ENCODE assay signal across 8 mouse cellular contexts in genomic region chr5:117938182-117938581, GRCm38 (mm10). TPM values are rescaled to one million over a fixed set of nuclear protein-coding genes. Genes with fewer than 3 reads are reported as not detected.
A peak's percentile ranks its signal among the peaks of the same experiment; 100 is the strongest.
DNase-seq lines count a peak whose midpoint lies in the region; ATAC-seq and TF ChIP-seq lines count a peak whose summit lies in the region.

No protein-coding gene starts in this region.

- peak; percentile 85 for DNase-seq in ES-CJ7 (ENCODE audit: low read depth, low spot score)
- peak; percentile 72 to 90 for DNase-seq in adrenal gland, adult (ENCODE audit: inconsistent age in 2 of 2, low spot score in 1 of 2)
- peak; percentile 68 for DNase-seq in heart, postnatal 0 days (ENCODE audit: low spot score)
- peak; percentile 71 for DNase-seq in kidney, postnatal 14 days
- DNase-seq in lung, postnatal 4 days = peak; percentile 51 to 75
- no peak for DNase-seq in right cerebral cortex, postnatal 25 days

- no peaks in the 10 kb centered on the region for H3K4me1 ChIP-seq in embryonic fibroblast, embryonic 13.5 days (ENCODE audit: control insufficient read depth, insufficient read depth, low read length)
- no peaks in the 10 kb centered on the region for H3K4me1 ChIP-seq in heart, postnatal 0 days (ENCODE audit: control insufficient read depth, insufficient read depth)
- no peaks in the 10 kb centered on the region for H3K4me1 ChIP-seq in small intestine, adult 2 months (ENCODE audit: control insufficient read depth, insufficient read depth, insufficient read length, low read length)

- TF ChIP-seq CTCF in embryonic fibroblast, embryonic 13.5 days (IDR thresholded peaks at IDR 0.05; ENCODE audit: borderline replicate concordance, insufficient read depth, low read length) = peak; percentile 60; the same call in 1 of the 2 replicates
- TF ChIP-seq CTCF in heart, postnatal 0 days (IDR thresholded peaks at IDR 0.05; ENCODE audit: low read depth) = peak; percentile 83
- TF ChIP-seq CTCF in small intestine, adult 2 months (IDR thresholded peaks at IDR 0.05; ENCODE audit: extremely low read depth, insufficient read length, insufficient replicate concordance, low read depth, low read length) = peak; percentile 82; the same call in 1 of the 2 replicates

- no peak overlapping the region for H3K27ac ChIP-seq in embryonic fibroblast, embryonic 13.5 days (ENCODE audit: insufficient read depth, low read length)
- H3K27ac ChIP-seq in heart, postnatal 0 days (ENCODE audit: low read depth) = no peak overlapping the region
- no peak overlapping the region for H3K27ac ChIP-seq in small intestine, adult 2 months (ENCODE audit: insufficient read depth, low read depth, low read length)

- TF ChIP-seq POLR2A in embryonic fibroblast, embryonic 13.5 days (IDR thresholded peaks at IDR 0.05; ENCODE audit: low read depth, low read length) = no peak
- no peak; the same call in 1 of the 2 replicates for TF ChIP-seq POLR2A in small intestine, adult 2 months (IDR thresholded peaks at IDR 0.05; ENCODE audit: low read depth, low read length)

- no peaks in the 10 kb centered on the region for H3K9me3 ChIP-seq in heart, postnatal 0 days (replicated peaks; ENCODE audit: control insufficient read depth, low read length)

- H3K36me3 ChIP-seq in heart, postnatal 0 days (replicated peaks; ENCODE audit: control insufficient read depth, insufficient read depth, low read length) = no peaks in the 10 kb centered on the region
- H3K36me3 ChIP-seq in small intestine, adult 2 months (ENCODE audit: control insufficient read depth, insufficient read depth, low read length) = no peaks in the 10 kb centered on the region

- no peak overlapping the region for H3K4me3 ChIP-seq in embryonic fibroblast, embryonic 13.5 days (ENCODE audit: insufficient read depth, low read length)
- peak overlapping the region; percentile 37 for H3K4me3 ChIP-seq in heart, postnatal 0 days (ENCODE audit: low read depth, low read length)
- no peak overlapping the region; the same call in 1 of the 2 replicates for H3K4me3 ChIP-seq in small intestine, adult 2 months (ENCODE audit: low read depth, low read length)

- no peak overlapping the region for H3K9ac ChIP-seq in heart, postnatal 0 days (replicated peaks; ENCODE audit: low read depth, low read length)

- peak overlapping the region; percentile 51 for H3K4me2 ChIP-seq in heart, postnatal 0 days (ENCODE audit: low read depth, low read length)

- no peak for TF ChIP-seq EP300 in heart, postnatal 0 days (IDR thresholded peaks at IDR 0.05; ENCODE audit: low read depth)

- WGBS in heart, postnatal 0 days = 11% methylated on average over 14 of the region's 14 CpGs
- WGBS in small intestine, adult 2 months = 14% methylated on average over 14 of the region's 14 CpGs

- peak; percentile 66 for ATAC-seq in heart, postnatal 0 days (ENCODE audit: insufficient read depth, low read depth)

- peaks cover 12% of the 10 kb centered on the region; the same call in 1 of the 2 replicates for H3K27me3 ChIP-seq in heart, postnatal 0 days (ENCODE audit: control insufficient read depth, insufficient read depth, low read length)
- H3K27me3 ChIP-seq in small intestine, adult 2 months (ENCODE audit: control insufficient read depth, insufficient read depth, low read length) = no peaks in the 10 kb centered on the region; the same call in 1 of the 2 replicates

RNA-seq across cellular contexts. Expression of gene Fbxo21, which starts 38.3 kb away (rescaled TPM):
- 27.1 and 39.0 TPM in 2 replicates for polyA plus RNA-seq in embryonic fibroblast, embryonic 13.5 days (2011; ENCODE audit: insufficient read length, low read depth, missing spikeins)
- total RNA-seq in heart, postnatal 0 days (2014; rRNA removed; ENCODE audit: low replicate concordance) = 50.8 and 52.4 TPM in 2 replicates
- 36.0 and 37.7 TPM in 2 replicates for polyA plus RNA-seq in heart, postnatal 0 days (2015; fragmentation: Nextera tagmentation; extraction: Ambion mirVana)
- polyA plus RNA-seq in small intestine, adult 2 months (2012; rRNA removed) = 9.6 and 12.9 TPM in 2 replicates
